Mouse (Mus musculus) bone marrow macrophage, adult 2 months (primary cell): ENCODE measurements at regions not wholly inside any gene's neighbourhood (a gene's known extent, or its start where the extent isn't known, plus 50 kb on each side); places are given as distances from the start of the nearest gene placed in this dataset.

Experiments used
- CTCF ChIP-seq: IDR thresholded peaks from 2 replicates; pipeline ENCODE4 v1.5.1; 2012; ENCODE audit warnings: low read depth, mild to moderate bottlenecking, low read length, moderate library complexity
- POLR2A ChIP-seq: IDR thresholded peaks from 2 replicates; pipeline ENCODE4 v1.6.1; 2012; ENCODE audit warnings: mild to moderate bottlenecking, low read depth, low read length, borderline replicate concordance

DNA sequence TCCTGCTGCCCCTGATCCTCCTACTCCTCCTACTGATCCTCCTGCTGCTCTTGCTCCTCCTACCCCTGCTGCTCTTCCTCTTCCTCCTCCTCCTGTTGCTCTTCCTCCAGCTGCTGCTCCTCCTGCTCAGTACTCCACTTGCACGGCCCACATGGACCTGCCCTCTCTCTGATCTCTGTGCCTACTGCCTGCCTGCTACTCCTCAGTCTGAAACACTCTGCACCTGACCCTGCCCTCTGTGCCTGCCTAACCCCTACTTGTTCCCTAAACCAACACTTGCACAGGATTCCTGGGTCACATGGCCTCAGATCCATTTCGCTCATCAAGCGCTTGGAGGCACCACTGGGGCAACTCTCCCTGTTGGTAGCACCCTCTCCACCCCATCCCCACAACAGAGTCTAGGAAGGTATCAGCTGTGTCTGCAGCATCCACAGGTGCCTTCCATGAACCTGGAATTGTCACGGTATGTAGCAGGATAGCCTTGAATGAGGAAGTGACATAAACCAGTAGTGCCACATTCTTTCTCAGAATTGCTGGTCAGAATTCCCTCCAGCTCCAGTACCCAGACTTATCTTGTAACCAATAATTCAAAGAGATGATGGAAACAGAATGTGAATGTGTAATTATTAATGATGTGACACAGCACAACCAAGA lies 430.2 kb downstream of the Atp23 start:
- TF ChIP-seq CTCF, result no peak
- no peak for TF ChIP-seq POLR2A
